Mouse (Mus musculus) hematopoietic stem cell, adult 5-6 weeks (primary cell): ENCODE data around the gene Zbtb49. TPM values are rescaled to one million over a fixed set of nuclear protein-coding genes. Genes with fewer than 3 reads are reported as not detected.

Experiments
- ATAC-seq, 2 experiments: fragments of 125-278 bp in 1 of 2; replicated peaks in 1 of 2; 2 replicates each; pipeline ENCODE4 v1.8.0; 2016 to 2017; ENCODE audit warnings: inconsistent platforms in 2 of 2, mild to moderate bottlenecking in 2 of 2, moderate number of reproducible peaks in 2 of 2, low read depth in 1 of 2, moderate TSS enrichment in 1 of 2; ENCODE audit not compliant: low FRiP score in 2 of 2, poor library complexity in 2 of 2, severe bottlenecking in 2 of 2, insufficient read depth in 1 of 2, low TSS enrichment in 1 of 2
- total RNA-seq: library from RNA; stranded (forward); fragments of 172-1452, 232-1000 nt; gene quantifications from 2 replicates; pipeline ENCODE4 v1.2.3, GENCODE M21; 2017

Gene Zbtb49
- total RNA-seq: 9.4 and 12.1 TPM in 2 replicates

- peak; percentile 68 to 91 for ATAC-seq
Measured at GRCm38 (mm10) chr5:38220328-38220912, at the start of gene Zbtb49, which contains the start of gene Lyar. TSS of gene Zbtb49 (minus strand) at chr5:38220457. TSS of gene Lyar (plus strand) at chr5:38220470.

DNA sequence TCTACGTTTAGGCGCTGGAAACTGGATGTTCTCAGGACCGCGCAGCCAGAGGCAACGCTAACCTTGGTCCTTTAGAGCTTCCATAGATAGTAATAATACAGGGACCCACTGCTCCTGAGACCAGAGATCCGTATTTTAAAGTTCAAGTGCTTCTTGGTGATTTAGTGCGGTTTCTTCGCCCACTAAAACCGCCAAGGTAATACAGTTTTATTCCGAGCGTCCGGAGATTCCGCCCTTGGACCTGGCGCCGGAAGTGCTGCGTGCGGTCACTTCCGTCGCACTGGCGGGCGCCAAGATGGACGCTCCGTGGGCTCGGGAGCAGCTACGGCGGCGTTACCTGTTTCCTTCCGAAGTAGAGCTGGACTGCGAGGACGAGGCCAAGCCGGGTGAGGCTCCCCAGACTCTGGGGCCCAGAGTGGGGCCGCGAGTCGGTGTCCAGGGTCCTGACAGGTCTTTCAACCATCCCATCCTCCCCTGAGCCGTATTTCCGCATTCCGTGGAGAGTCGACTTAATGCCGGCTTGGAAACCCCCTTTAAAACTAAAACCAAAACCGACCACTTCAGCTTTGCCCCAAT is 39.9 kb upstream of the Zbtb49 start, which contains the start of gene Tmem128:
Gene Tmem128, plus strand, starts transcription at position 79 of the 576 bp plus-strand sequence.
- ATAC-seq: peak; percentile 80

- ATAC-seq: no peak
Measured at GRCm38 (mm10) chr5:38259455-38260106, 39.3 kb upstream of the Zbtb49 start.

- no peak for ATAC-seq
Measured at GRCm38 (mm10) chr5:38258773-38259146, 38.5 kb upstream of the Zbtb49 start.

DNA sequence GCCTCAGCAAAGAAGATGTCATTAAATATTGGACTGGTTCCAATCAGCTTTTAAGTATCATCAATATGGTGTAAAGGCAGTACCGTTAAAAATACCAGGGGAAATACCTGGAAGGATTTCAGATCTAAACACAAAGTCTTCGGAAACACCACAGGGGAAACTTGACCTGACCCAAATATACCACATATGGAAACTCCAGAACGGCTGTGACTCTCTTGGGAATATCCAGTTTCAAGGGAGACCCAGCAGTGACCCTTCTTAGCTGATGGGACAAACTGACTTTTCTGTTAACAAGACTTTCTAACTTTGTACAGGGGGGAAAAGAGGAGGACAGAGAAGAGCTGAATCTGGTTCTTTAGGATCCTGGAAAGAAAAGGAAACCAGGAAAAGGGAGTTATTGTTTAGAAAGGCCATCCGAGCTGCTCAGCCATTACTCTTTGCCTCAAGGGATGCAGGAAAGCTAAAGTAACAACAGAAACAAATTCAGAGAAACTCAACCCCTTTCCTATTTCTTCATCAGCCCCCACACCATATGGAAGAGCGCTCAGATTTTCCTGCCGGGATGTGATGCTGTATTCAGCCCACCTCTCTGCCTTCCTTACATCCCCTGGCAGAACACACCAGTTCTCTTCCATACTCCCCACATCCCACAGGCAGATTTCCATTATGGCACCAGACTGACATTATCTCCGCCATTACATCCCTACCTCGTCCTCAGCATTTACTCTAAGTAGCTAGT is 37.9 kb upstream of the Zbtb49 start:
- ATAC-seq: no peak

- no peak for ATAC-seq
Measured at GRCm38 (mm10) chr5:38256551-38256950, 36.3 kb upstream of the Zbtb49 start.

- ATAC-seq: peak; percentile 33 to 50; a peak in 3 of 4 replicates
Measured at GRCm38 (mm10) chr5:38255644-38256043, 35.4 kb upstream of the Zbtb49 start.

- ATAC-seq: no peak; a peak in 1 of 4 replicates
Measured at GRCm38 (mm10) chr5:38255195-38255594, 34.9 kb upstream of the Zbtb49 start.

- no peak for ATAC-seq
Measured at GRCm38 (mm10) chr5:38241966-38242365, 21.7 kb upstream of the Zbtb49 start.

DNA sequence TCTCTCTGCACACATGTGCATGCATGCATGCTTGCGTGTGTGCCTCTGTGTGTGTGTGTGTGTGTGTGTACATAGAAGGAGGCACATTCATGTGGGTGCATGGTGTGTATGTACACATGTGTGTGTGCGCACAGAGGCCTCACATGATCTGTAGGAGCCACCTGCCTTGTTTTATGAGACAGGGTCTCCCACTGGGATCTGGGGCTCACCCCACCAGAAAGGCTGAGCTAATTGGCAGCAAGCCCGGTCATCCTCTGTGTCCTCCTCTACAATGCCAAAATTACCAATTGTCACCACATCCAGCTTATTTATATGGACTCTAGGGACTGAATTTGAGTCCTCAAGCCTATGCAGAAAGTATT is 21.2 kb upstream of the Zbtb49 start:
- ATAC-seq: no peak

DNA sequence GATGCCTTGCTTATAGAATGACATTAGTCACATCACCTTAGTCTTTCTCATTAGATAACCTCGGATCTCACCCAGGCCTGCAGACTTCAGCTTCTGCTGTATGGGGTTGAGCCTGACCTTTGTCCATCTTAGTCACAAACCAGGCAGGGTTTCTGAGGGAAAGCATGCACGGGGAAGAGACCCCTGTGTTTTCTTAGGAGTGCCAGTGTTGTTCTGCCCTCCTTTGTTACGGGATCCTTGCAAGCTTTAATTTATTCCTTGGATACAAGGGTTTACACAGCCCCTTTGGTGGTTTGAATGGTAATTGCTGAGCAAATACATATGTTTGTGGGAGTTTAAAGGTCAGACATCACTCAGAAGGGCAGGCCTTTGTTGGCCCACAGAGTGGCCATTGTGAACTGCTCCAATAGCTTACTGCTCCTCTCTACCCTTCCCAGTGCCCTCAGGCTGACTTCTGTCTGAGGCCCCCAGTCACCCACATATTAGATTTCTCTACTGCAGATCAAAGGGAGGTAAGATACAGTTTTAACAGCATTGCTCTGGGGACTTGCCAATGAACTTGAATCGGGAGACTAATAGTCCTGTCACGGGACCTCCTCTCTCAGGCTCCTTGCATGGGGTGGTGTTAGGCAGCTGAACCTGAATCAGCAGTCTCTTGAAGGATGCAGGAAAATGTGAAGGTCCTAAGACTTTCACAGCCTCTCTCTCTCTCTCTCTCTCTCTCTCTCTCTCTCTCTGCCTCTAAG is 20.6 kb upstream of the Zbtb49 start:
- ATAC-seq: no peak

GRCm38 (mm10) chr5:38236627-38237026 is 16.4 kb upstream of the Zbtb49 start:
- no peak for ATAC-seq

DNA sequence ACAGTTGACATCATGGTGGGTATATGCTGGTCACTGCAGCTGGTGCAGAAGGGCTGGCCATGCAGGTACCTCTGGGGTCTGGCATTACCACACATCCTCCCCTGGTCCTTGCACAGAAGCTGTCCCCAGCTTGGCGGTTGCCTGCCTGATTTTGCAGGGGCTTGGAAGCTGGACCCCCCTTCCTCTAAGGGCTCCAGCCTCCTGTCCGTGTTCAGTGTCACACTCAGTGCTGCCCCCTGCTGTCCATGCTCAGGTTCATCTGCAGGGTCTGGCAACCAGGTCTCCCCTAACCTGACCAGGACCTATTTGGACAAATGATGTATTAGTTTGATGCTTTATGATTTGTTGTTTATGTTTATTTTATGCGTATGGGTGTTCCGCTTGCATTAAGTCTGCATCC is 15.2 kb upstream of the Zbtb49 start:
- peak; percentile 82 to 83 for ATAC-seq

GRCm38 (mm10) chr5:38219771-38220307 is 418 bp downstream of the Zbtb49 start:
- ATAC-seq: peak; percentile 74 to 75

DNA sequence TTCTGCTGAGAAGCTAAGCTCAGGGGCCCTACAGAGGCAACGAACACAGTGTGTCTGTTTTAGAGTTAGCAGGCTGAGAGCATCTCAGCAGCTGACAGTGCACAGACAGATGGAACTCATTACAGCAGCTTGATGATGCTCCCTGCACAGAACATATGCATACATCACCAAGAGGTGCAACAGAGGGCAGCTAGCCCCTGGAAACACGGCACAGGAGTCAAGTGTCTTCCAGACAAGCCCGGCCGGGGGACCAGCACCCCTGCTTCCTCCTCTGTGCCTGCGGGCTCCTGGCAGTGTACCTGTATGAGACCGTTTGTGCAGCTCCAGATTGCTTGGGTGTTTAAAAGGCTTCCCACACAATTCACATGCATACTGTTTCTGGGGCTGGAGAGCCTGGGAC is 7.2 kb downstream of the Zbtb49 start:
- ATAC-seq: no peak

- ATAC-seq: 0 out of 4 replicates have a peak, but pooled peaks of 1 of the 2 experiments have one; percentile 12
Measured at GRCm38 (mm10) chr5:38211691-38212090, 8.6 kb downstream of the Zbtb49 start.

DNA sequence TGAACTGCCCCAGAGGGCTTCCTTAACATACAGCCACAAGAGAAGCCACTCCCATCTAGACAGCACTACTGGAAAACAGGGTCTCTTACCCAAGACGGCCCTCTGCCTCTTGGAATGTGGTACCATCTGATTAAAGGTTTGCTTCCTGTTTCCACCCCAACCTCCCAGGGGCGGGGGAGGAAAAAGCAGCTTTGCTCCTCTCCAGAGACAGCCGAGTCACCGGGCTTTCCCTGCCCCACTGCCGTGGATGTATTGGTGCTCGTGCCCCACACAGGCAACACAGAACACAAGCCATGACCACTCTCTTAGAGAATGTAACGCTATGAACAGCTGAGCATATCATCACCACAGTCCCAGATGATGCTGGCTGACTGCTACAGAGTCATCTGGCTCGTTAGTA is 11.3 kb downstream of the Zbtb49 start:
- ATAC-seq: no peak
